Comparison of ENCODE assay signal across 17 mouse cellular contexts in genomic region chr7:59312576-59312975, GRCm38 (mm10).
"Had no signal": no experiment of that assay in that cellular context is flagged by ENCODE, and none has a peak within 500 bp of the region (broad histone marks: within the 10 kb centered on the region; RNA-seq: fewer than 3 reads in every experiment).

No protein-coding gene starts in this region.

- H3K27me3 ChIP-seq: limb, embryonic 13.5 days; liver, embryonic 12.5 days; liver, embryonic 15.5 days; midbrain, embryonic 13.5 days; neural tube, embryonic 13.5 days had no signal

- H3K9ac ChIP-seq: limb, embryonic 13.5 days; liver, embryonic 12.5 days; liver, embryonic 15.5 days; midbrain, embryonic 13.5 days; neural tube, embryonic 13.5 days had no signal

- H3K27ac ChIP-seq: kidney, postnatal 0 days; layer of hippocampus, adult 2 months; limb, embryonic 10.5 days; limb, embryonic 13.5 days; liver, embryonic 12.5 days; liver, embryonic 15.5 days; midbrain, embryonic 13.5 days; neural tube, embryonic 13.5 days had no signal

- H3K4me2 ChIP-seq: limb, embryonic 13.5 days; liver, embryonic 12.5 days; liver, embryonic 15.5 days; midbrain, embryonic 13.5 days; neural tube, embryonic 13.5 days had no signal

- DNase-seq: kidney, adult 2 months; kidney, postnatal 25 days; layer of hippocampus, adult 9-11 months; liver; lung, adult 2 months; lung, postnatal 14 days; lung, postnatal 4 days; thymus, adult 18-20 months; thymus, postnatal 36 days had no signal

- H3K4me3 ChIP-seq: layer of hippocampus, adult 2 months; limb, embryonic 10.5 days; limb, embryonic 13.5 days; liver, embryonic 12.5 days; liver, embryonic 15.5 days; midbrain, embryonic 13.5 days; neural tube, embryonic 13.5 days had no signal

- H3K4me1 ChIP-seq: limb, embryonic 10.5 days; limb, embryonic 13.5 days; liver, embryonic 12.5 days; liver, embryonic 15.5 days; midbrain, embryonic 13.5 days; neural tube, embryonic 13.5 days had no signal

- H3K36me3 ChIP-seq: liver, embryonic 15.5 days had no signal

- ATAC-seq: liver, embryonic 12.5 days; midbrain, embryonic 13.5 days had no signal

- H3K9me3 ChIP-seq: limb, embryonic 10.5 days; limb, embryonic 13.5 days; liver, embryonic 12.5 days; liver, embryonic 15.5 days; midbrain, embryonic 13.5 days; neural tube, embryonic 13.5 days had no signal
